Mouse (Mus musculus) layer of hippocampus, adult 9-10 months (tissue): ENCODE data around the gene Iapp.
"Not testable (repeated sequence)": the region's sequence is repeated elsewhere in the genome, so short reads cannot be mapped to it uniquely, and the experiment has no call there.

Experiments used
- DNase-seq: peaks from one replicate; pipeline ENCODE4 v3.0.0; 2022; ENCODE audit warnings: low spot score

The Iapp gene

DNA sequence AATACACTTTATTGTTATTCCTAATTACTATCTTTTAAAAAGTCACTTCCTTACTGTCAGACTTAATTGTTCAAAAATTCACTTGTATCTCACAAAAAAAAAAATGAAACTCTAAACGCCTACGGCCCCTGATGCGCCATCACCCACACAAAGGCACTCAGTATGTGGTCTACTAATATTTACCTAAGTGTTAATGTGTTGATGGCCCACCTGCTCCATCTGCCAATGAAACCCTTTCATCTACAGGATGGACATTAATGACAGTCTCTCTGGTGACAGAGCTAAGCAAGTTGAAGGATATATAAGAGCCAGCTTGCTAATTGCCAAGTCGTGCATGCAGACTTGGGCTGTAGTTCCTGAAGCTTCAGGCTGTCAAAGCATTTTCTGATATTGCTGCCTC is at the start of gene Iapp:
Gene Iapp, plus strand, starts transcription at position 326 of the 400 bp plus-strand sequence.
- no peak for DNase-seq

DNA sequence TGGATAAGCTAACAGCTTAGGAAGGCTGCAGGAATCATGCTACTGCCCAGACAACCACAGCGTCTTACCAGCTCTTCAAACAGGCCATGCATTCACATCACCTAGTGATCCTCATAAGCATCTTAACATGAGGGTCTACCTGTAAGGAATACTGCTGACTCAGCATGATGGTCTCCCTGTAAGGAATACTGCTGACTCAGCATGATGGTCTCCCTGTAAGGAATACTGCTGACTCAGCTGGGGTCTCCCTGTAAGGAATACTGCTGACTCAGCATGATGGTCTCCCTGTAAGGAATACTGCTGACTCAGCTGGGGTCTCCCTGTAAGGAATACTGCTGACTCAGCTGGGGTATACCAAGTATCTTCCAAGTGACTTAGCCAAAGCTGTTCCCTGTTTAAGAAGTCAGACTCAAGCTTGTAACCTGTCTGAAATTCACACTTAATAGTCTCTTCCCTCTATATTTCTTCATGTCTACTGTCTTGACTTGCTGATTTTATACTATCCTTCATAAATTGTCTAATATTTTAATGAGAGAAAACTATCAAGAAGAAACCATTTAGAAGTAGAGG is 47.4 kb upstream of the Iapp start:
- not testable (repeated sequence) for DNase-seq

DNA sequence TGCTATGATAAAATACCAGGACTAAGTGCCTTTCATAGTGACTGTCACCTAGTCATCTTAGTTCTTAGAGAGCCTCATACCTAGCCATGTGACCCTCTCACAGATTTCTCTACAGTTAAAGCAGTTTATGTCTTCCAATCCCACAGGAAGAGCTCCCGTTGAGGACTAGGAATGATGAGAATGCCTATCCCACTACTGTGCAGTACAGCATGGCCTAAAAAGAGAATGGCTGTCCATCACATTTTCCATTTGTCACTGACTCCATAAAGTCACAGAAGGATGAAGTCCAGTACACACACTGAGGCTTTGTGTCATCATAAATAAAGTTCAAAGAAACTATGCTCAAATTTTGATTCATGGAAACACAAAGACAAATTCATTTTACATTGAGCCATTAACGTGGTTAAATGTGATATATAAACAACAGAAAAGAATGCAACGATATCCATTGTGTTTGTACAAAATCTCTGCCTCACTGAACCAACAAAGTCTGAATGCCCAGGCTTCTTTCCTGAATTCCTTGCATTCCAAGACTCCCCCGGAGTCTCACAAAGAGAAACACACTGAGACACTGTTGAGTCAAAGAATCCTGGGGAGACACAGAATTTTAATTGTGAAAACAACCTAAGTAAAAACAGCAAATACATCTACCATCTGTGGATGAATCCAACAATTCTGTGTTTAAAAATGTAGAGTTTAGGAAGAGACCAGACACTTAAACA is 22.3 kb upstream of the Iapp start:
- no peak for DNase-seq

DNA sequence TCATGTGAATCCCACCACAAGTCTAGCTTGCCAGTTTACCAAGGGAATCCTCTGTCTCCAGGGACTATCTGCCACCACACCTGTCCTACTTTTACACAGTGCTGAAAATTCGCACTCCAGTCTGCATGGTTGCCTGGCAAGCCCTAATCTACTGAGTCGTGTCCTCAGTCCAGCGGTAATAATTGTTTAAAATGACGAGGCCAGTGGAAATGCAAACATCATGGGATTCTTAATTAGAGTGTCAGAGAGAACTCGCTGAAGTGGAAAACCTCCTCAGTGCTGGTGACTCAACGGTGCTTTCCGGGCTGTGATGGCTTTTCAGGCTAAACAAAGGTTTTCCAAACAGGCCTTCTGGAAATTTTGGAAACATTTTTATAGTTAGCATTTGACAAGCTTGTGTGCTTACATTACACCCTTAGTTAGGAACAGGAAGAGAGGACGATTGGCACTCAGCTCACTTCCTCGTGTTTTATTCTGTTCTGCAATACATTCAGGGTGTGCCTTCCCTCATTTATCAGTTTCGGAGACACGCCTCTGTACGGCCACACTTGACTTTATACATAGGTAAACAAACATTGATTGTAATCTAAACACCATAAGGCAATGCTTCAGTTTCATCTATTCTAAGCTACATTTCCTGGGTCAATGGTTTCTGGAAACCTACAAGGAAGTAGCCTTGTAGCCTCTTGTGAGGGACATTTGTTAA is 8.7 kb upstream of the Iapp start:
- DNase-seq: no peak

DNA sequence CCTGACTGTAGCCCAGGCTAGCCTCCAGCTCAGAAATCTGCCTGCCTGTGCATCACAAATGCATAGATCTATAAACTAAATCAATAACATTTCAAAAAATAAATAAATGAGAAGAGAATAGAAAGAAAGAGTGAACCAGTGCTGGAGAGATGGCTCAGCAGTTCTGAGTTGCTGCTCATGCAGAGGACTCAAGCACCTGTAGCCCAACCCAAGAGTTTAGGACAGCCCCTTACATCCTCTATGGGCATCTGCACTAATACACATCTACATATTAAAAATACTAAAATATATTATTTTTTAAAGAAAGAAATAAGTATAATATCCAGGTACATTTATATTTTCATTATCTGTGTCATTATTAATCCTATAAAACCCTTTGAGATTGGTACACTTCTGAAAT is 6.9 kb downstream of the Iapp start:
- DNase-seq: no peak

DNA sequence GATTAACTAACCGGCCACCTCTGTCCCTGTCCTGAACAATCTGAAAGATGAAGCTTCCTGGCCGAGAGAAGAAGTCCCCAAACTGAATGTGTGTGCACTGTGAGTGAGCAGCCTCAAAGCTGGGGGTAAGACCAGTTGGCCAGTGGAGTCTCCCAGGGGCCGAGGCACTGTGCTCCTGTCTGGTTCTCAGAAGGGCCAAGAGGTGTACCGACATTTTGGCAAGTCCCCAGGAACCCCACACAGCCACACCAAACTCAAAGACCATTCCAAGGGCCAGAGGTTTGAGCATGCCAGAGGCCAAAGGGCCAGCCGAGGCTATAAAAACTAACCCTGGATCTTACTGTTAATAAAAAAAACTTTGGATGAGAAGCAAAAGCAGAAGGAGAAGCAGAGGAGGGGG is 16.1 kb downstream of the Iapp start:
- no peak for DNase-seq

DNA sequence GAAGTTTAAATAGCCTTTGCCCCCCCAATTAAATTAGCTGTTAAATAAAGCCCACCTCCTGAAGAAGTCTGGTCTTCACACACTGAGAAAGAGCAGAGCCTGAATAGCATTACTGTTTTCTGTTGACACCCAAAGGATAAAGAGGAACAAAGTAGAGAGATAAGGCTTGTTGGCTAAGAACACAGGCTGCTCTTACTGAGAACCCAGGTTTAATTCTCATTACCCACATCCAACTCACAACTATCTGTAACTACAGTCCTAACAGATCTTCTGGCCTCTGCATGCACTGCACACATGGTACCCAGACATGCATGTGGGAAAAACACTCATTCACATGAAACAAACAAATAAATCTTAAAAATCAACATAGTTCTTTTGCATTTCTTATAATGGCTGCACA is 18.9 kb downstream of the Iapp start:
- DNase-seq: no peak

DNA sequence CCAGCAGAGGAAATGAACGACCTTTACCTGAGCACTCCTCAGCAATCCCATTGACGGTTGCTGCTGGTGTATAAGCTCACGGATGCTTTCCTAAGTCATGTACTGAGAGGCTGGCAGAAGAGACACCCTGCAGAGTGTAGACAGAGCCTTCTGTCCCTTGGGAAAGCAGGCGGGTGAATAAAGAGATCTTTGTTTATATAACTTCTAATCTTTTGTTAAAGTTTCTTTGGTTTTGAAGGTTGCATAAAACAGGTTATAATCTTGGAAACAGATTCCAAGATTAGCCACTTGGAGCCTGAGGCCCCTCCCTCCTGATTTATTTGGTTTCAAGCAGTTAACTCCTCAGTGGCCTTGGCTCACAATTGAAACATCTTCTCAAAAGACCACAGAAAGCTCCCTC is 24.7 kb downstream of the Iapp start, which contains the start of gene Slco1a5:
Gene Slco1a5, minus strand, starts transcription at position 101 of the 400 bp plus-strand sequence.
- no peak for DNase-seq

DNA sequence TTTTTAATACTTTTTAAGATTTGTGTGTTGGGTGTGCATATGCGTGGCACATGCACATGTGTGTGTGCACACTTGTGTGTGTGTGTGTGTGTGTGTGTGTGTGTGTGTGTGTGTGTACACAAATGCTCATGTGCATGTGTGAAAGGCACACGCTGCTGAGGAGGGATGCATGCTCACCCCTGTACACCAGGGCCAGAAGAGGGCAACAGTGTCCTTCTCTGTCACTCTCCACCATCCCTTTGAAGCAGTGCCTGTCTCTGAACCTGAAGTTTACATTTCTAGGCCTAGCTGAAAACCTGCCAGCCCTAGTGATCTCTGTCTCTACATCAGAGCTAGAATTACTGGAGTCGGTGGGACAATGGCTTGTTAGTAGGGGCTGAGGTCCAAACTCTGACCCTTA is 28.4 kb downstream of the Iapp start:
- no peak for DNase-seq

DNA sequence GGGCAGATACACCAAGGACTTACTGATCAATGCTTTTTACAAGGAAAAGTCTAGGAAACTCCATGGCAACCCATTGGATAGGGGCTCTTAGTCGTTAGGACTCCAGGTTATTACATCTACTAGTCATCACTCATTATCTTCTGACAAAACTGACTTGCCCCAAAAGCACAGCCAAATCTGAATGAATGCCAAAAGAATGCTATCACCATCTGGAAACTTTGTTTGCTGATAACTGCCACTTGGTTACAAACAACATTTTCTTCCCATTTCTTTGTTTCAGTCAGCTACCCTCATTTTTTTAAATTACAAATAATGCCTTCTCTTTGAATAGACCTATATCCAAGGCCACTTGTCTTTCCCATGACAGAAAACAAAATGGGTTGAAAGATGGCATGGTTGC is 31.0 kb downstream of the Iapp start:
- no peak for DNase-seq

DNA sequence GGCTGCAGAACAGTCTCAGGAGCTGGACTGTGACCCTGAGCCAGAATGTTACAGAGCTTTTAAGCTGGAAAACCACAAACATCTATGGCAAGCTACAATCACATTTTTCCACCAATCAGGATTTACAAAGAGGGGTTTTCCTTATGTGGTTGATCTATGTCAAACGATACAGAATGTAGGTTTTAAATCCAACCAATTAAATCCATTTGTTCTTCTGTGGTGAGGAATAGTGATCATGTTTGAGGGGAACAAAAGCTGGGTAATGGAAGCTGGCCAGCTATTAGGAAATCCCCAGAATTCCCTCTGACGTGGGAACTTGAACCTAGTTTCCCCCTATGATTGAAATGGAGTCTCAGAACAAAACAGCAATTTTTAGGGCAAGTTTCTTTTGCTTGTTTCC is 40.7 kb downstream of the Iapp start:
- DNase-seq: no peak

DNA sequence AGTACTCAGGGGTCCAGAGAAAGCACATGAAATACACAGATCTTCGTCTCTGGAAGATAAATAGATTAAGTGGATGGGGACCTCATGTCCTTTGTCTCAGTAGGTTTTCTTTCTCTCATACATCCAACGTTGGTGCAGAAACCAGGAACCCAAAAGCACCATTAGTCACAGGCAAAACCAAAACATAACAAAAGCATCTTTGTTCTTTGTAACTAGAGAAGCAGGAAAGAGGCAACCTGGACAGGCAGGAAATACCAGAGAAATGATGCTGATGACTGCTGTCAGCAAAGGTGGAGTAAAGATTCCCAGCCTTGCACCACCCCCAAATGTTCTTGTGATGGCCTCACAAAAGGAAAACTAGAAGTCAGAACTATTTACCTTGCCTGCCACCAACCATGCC is 41.4 kb downstream of the Iapp start:
- no peak for DNase-seq

DNA sequence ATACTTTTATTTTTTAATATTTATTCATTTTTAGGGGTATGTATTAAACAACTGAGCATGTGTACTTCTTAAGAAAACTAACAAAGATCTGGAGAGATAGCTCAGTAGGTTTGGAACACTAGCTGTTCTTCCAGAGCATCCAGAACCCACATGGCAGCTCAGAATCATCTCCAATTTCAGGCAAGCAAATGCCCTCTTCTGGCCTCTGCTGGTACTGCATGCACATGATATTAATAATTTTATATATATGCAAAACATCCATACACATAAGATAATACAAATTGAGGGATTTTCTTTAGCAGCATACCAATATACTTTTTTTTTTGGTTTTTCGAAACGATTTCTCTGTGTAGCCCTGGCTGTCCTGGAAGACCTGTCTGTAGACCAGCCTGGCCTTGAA is 45.3 kb downstream of the Iapp start:
- peak; percentile 52 for DNase-seq

DNA sequence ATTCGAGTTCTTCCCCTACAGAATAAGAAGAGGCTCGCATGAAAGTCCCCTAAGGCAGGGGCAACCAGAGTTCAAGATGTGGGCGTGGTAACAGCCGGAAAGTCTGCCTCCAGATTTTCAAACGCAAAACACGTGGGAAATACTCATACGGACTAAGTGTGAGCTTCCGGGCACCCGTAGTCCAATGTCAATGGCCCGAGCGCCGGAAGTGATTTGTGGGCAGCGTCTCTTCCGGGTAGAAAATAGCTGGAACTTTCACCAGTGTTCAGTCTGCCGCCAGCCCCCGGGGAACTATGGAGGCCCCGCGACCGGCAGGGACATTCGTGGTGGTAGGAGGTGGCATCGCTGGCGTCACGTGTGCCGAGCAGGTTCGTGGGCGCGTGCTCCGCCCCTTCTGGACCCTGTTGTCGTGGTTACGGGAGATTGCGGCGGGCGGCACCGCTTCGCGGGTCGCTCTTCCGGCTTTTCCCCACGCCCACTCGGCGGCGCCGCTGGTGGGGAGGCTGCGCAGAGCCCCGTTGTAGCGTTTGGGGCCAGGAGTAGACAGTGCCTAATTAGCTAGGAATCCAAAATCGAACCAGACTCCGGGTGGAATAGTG is 47.3 kb downstream of the Iapp start, which contains the start of gene Pyroxd1:
Gene Pyroxd1, plus strand, starts transcription at position 215 of the 599 bp plus-strand sequence.
- DNase-seq: peak; percentile 79

DNA sequence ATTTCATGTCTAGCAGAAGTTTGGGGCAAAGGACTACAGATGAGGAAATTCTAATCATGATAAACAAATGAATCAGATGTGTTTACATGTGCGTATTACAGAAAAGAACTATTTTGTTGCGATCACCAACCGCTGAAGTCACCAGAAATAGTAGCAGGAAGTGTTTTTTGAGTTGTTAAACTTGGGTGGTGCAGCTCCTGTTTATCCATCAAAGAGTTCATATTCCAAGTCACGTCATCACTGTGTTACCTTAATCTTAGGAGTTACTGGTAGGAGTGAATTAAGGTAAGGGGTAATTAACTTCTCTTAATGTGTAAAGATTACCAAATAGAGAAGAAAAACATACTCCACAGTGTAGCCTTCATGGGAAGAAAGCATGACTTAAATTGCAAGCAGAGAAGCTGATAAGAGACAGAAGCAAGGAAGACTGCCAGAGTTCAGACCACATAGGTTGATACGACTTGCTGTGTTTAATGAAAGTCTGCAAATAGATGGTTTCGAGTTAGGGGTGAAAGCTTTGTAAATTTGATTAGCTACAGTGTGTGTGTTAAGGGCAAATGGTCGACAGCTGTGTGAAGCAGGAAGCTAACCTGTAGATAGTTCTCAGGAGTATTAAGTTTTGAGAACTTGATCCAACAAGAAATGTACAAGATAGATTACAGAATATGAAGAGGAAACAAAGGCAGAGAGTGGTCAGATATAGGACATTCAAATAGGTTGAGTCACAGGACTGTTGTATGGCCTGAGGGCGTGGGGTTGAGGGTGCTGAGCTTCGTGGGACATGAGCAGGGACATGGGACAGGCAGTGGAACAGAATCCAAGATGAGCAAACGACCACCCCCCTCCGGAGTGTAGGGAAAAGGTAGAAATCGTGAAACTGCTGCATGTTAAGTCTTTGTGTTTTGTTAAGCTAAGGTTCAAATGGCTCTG is 48.2 kb downstream of the Iapp start:
- no peak for DNase-seq

DNA sequence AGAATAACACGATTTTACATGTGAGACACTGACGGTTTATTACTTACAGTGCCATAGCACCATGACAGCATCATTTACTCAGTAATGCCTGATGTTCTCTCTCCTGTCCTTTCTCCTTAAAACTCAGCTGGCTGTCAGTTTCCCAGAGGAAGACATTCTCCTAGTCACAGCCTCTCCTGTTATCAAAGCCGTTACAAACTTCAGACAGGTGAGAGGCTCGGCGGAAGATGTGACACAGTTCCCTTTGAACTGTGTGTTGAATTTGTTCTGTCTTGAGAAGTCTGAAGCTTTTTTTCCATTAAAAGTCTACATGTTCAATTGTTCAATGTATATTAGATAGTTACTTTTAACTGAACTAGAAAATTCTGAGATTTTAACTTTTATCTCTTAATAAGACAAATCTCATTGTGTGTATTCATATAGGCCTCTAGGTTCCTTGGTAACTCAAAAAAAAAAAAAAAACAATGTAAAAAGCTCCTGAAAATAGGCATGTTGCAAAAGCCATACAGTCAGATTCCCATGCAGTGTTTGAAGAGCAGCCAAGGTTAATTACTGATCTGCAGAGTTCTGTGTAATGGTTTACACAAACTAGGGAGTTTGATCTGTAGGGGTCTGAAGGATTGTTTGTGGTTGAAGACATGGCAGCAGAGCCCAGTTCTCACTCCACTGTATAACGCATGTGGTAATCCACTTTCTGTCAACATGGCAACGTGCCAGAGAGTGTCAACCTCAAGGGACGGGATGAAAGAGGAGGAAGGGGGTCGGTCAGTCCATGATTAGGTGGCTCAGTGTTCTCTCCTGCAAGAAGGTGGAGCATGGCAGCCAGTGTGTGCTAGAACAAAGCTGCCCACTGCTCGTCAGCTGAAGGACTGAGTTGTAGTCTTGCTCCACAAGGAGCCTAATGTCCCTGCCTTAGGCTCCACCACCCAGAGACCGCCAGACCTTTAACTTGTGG is 49.5 kb downstream of the Iapp start:
- DNase-seq: no peak

DNA sequence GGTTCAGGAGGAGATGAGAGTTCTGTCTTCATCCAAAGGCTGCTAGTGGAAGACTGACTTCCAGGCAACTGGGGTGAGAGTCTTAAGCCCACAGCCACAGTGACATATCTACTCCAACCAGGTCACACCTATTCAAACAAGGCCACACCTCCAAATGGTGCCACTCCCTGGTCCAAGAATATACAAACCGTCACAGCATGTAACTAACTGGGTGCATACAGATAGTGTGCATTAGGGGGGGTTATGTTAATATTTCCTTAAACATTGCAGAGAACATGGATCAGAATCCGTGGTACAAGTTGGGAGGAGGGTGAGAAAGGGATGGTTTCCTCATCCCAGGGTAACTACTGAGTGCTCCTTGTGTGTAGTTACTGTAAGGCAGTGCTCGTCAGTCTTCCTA is 53.9 kb downstream of the Iapp start:
- not testable (repeated sequence) for DNase-seq
